Mouse (Mus musculus): ENCODE measurements around the gene Shank1. TPM values are rescaled to one million over a fixed set of nuclear protein-coding genes. Genes with fewer than 3 reads are reported as not detected.

The Shank1 gene
- polyA plus RNA-seq, 1 experiment from 2014 or later = 6.9 TPM

DNA sequence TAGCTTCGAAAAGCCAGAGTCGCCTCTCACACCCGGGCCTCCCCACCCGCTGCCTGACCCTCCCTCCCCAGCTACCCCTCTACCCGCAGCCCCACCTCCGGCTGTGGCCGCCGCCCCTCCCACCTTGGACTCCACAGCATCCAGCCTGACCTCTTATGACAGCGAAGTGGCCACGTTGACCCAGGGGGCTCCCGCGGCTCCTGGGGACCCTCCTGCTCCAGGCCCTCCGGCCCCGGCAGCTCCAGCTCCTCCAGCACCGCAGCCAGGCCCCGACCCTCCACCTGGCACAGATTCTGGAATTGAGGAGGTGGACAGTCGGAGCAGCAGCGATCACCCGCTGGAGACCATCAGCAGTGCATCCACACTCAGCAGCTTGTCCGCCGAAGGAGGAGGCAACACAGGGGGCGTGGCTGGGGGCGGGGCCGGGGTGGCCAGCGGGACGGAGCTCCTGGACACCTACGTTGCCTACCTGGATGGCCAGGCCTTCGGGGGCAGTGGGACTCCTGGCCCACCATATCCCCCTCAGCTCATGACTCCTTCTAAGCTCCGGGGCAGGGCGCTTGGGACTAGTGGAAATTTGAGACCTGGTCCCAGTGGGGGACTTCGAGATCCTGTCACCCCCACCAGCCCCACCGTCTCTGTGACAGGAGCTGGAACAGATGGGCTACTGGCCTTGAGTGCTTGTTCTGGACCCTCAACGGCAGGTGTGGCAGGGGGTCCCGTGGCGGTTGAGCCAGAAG, 43.7 kb downstream of the Shank1 start:
- peaks cover 26% of the 10 kb centered on the region for H3K4me1 ChIP-seq (replicated peaks; ENCODE audit: control insufficient read depth, insufficient read depth, low read length)
- H3K9me3 ChIP-seq (ENCODE audit: control insufficient read depth, low read length) = no peaks in the 10 kb centered on the region
- no peak overlapping the region for H3K9ac ChIP-seq (ENCODE audit: low read depth, low read length)
- DNase-seq (ENCODE audit: low spot score) (peak; percentile 51), ATAC-seq (ENCODE audit: low FRiP score) (no peak)
- no peak overlapping the region for H3K27ac ChIP-seq (ENCODE audit: low read depth, low read length)
- H3K36me3 ChIP-seq (ENCODE audit: control insufficient read depth, insufficient read depth, low read length) = no peaks in the 10 kb centered on the region
- no peak overlapping the region for H3K4me2 ChIP-seq (replicated peaks; ENCODE audit: low read depth, low read length)
- WGBS = 2% methylated on average over 34 of the region's 35 CpGs
- H3K4me3 ChIP-seq (ENCODE audit: low read depth, low read length) = no peak overlapping the region
- H3K27me3 ChIP-seq (ENCODE audit: control insufficient read depth, insufficient read depth, low read length) = peaks cover 76% of the 10 kb centered on the region

DNA sequence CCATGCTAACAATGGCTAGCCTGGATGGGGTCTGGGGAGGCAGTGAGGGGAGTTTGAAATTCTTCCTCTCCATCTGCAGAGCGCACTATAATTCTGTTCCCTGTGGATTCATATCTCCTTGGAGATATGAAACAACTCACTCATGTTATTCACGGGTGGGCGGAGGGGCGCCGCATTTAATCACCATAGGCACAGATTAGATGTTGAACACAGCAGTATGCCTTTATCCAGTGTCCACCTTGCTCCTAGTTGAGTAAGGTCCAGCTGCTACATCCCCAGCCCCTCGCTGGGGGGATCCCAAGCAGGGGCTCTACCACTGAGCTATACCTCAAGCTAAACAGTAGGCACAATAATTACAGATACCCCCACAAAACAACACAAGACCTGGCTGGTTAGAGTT, 45.4 kb downstream of the Shank1 start:
- no peak overlapping the region for H3K9ac ChIP-seq (ENCODE audit: low read depth, low read length)
- H3K27ac ChIP-seq (ENCODE audit: low read depth, low read length) = no peak overlapping the region
- peaks cover 68% of the 10 kb centered on the region for H3K27me3 ChIP-seq (ENCODE audit: control insufficient read depth, insufficient read depth, low read length)
- no peaks in the 10 kb centered on the region for H3K36me3 ChIP-seq (ENCODE audit: control insufficient read depth, insufficient read depth, low read length)
- WGBS = 67% methylated on average over 6 of the region's 6 CpGs
- DNase-seq (ENCODE audit: low spot score) (peak; percentile 7), ATAC-seq (ENCODE audit: low FRiP score) (no peak)
- peaks cover 30% of the 10 kb centered on the region for H3K4me1 ChIP-seq (replicated peaks; ENCODE audit: control insufficient read depth, insufficient read depth, low read length)
- H3K9me3 ChIP-seq (ENCODE audit: control insufficient read depth, low read length) = no peaks in the 10 kb centered on the region
- H3K4me2 ChIP-seq (replicated peaks; ENCODE audit: low read depth, low read length) = no peak overlapping the region
- no peak overlapping the region for H3K4me3 ChIP-seq (ENCODE audit: low read depth, low read length)

DNA sequence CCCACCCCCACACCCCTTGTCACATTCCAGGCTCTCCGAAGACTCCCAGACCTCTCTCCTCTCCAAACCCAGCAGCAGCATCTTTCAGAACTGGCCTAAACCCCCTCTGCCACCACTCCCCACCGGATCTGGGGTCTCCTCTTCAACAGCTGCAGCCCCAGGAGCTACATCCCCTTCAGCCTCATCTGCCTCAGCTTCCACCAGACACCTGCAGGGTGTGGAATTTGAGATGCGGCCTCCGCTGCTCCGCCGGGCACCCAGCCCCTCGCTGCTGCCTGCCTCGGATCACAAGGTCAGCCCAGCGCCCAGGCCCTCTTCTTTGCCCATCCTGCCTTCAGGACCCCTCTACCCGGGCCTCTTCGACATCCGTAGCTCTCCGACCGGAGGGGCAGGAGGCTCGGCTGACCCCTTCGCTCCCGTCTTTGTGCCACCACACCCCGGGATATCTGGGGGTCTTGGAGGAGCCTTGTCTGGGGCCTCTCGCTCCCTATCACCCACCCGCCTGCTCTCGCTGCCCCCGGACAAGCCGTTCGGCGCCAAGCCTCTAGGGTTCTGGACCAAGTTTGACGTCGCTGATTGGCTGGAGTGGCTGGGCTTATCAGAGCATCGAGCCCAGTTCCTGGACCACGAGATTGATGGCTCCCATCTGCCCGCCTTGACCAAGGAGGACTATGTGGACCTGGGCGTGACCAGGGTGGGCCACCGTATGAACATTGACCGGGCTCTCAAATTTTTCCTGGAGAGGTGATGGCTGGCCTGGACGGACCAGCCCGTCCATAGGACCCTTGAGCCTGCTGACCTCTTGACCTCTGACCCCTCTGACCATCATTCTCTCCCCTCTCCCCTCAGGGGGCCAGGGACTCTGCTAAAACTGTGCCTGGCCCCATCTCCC, 46.8 kb downstream of the Shank1 start:
- DNase-seq (ENCODE audit: low spot score) = peak; percentile 43
- no peak for ATAC-seq (ENCODE audit: low FRiP score)
- H3K4me3 ChIP-seq (ENCODE audit: low read depth, low read length) = no peak overlapping the region
- peaks cover 27% of the 10 kb centered on the region for H3K4me1 ChIP-seq (replicated peaks; ENCODE audit: control insufficient read depth, insufficient read depth, low read length)
- no peaks in the 10 kb centered on the region for H3K36me3 ChIP-seq (ENCODE audit: control insufficient read depth, insufficient read depth, low read length)
- H3K27ac ChIP-seq (ENCODE audit: low read depth, low read length) = peak overlapping the region; percentile 2; the same call in 1 of the 2 replicates
- H3K9me3 ChIP-seq (ENCODE audit: control insufficient read depth, low read length) = no peaks in the 10 kb centered on the region
- peaks cover 66% of the 10 kb centered on the region for H3K27me3 ChIP-seq (ENCODE audit: control insufficient read depth, insufficient read depth, low read length)
- peak overlapping the region; percentile 38 for H3K4me2 ChIP-seq (replicated peaks; ENCODE audit: low read depth, low read length)
- 1% methylated on average over 35 of the region's 35 CpGs for WGBS
- H3K9ac ChIP-seq (ENCODE audit: low read depth, low read length) = peak overlapping the region; percentile 44; the same call in 1 of the 2 replicates

DNA sequence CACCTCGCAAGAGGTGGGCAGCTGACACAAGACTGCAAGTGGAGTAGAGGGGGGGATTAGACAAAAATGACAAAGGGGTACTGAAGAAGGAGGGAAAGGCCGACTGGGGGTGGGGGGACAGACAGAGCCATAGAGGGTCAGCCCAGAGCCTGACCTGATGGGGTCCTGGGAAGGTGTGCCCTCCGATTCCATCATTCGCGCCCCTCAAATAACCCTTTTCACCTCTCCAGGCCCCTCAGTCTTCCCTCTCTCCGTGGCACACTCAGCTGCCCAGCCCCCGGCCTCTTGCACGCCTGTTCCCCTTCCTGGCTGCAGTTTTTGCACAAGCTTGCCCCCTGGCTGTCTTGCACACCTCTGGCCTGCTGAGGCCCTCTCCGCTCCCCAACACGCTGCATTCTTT, 47.5 kb downstream of the Shank1 start:
- Histone ChIP-seq H3K27ac (ENCODE audit: low read depth, low read length) (peak overlapping the region; percentile 2; the same call in 1 of the 2 replicates), H3K9me3 (ENCODE audit: control insufficient read depth, low read length) (no peaks in the 10 kb centered on the region), H3K4me2 (replicated peaks; ENCODE audit: low read depth, low read length) (peak overlapping the region; percentile 17; the same call in 1 of the 2 replicates), H3K27me3 (ENCODE audit: control insufficient read depth, insufficient read depth, low read length) (peaks cover 62% of the 10 kb centered on the region), H3K9ac (ENCODE audit: low read depth, low read length) (no peak overlapping the region), H3K36me3 (ENCODE audit: control insufficient read depth, insufficient read depth, low read length) (no peaks in the 10 kb centered on the region), H3K4me3 (ENCODE audit: low read depth, low read length) (no peak overlapping the region), H3K4me1 (replicated peaks; ENCODE audit: control insufficient read depth, insufficient read depth, low read length) (peaks cover 24% of the 10 kb centered on the region)
- DNase-seq (ENCODE audit: low spot score) (peak; percentile 22), ATAC-seq (ENCODE audit: low FRiP score) (no peak)
- 8% methylated on average over 10 of the region's 10 CpGs for WGBS

DNA sequence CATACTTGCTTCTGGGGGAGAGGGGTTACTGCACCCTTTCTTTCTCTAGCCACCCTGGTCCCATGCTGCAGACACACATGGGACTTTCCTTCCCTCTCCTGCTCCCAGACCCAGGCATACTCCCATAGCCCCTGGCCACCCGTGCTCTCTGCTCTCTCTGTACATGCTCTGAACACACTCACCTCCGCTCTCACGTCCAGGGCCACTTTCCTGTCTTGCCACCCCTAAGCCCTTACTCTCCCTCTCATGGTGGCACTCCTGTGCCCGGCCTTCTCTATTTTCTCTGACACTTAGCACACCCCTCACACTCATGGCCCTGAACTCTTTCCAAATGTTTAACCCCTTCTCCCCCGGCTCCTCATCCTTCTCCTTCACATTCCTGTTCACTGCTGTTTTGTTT, 48.0 kb downstream of the Shank1 start:
- peak overlapping the region; percentile 25; the same call in 1 of the 2 replicates for H3K4me2 ChIP-seq (replicated peaks; ENCODE audit: low read depth, low read length)

DNA sequence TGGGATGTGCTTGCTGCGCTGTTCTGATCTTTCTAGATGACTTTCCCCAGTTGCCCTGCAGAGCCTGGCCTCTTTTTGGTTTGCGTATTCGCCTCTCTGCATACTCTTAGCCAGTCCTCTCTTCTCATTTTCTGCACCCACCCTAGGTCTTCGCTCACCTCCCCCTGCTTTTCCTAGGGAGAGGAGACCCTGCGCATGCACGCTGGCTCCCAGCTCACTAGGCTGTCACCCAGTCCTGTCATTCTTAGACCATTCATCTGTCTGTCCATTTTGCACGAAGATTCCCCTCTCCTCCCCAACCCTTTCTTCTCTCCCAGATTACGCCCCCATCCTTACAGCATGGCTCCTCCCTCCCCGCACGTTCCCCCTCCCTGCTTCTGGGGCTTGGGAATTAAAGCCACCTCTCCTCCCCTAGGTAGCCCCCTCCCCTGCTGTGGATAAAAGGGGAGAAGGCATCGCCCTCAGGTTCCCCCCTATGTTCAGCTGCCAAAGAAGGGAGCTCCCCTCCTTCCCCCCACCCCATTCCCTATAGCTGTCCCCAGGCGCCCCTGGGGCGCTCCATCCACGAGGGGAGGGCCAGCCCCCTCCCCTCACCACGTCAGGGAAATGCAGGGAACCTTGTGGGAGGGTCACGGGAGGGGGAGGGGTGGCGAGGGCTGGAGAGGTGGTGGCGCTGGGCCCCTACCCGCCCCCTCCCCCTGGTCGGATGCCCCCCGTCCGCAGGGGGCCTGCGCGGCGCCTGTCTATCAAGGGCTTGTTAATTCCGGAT, 49.0 kb downstream of the Shank1 start:
- H3K4me3 ChIP-seq (ENCODE audit: low read depth, low read length) = peak overlapping the region; percentile 43
- peak overlapping the region; percentile 87 for H3K4me2 ChIP-seq (replicated peaks; ENCODE audit: low read depth, low read length)
- peak overlapping the region; percentile 13; the same call in 1 of the 2 replicates for H3K9ac ChIP-seq (ENCODE audit: low read depth, low read length)
- H3K9me3 ChIP-seq (ENCODE audit: control insufficient read depth, low read length) = no peaks in the 10 kb centered on the region
- WGBS = 3% methylated on average over 21 of the region's 26 CpGs
- ATAC-seq (ENCODE audit: low FRiP score) (peak; percentile 46), DNase-seq (ENCODE audit: low spot score) (peak; percentile 73)
- no peaks in the 10 kb centered on the region for H3K36me3 ChIP-seq (ENCODE audit: control insufficient read depth, insufficient read depth, low read length)
- H3K4me1 ChIP-seq (replicated peaks; ENCODE audit: control insufficient read depth, insufficient read depth, low read length) = peaks cover 18% of the 10 kb centered on the region
- H3K27me3 ChIP-seq (ENCODE audit: control insufficient read depth, insufficient read depth, low read length) = peaks cover 47% of the 10 kb centered on the region
- peak overlapping the region; percentile 77 for H3K27ac ChIP-seq (ENCODE audit: low read depth, low read length)

More for the DNA sequence above, 48.0 kb downstream of the Shank1 start:
- Histone ChIP-seq H3K9ac (ENCODE audit: low read depth, low read length) (no peak overlapping the region), H3K4me1 (replicated peaks; ENCODE audit: control insufficient read depth, insufficient read depth, low read length) (peaks cover 21% of the 10 kb centered on the region), H3K27me3 (ENCODE audit: control insufficient read depth, insufficient read depth, low read length) (peaks cover 57% of the 10 kb centered on the region), H3K4me3 (ENCODE audit: low read depth, low read length) (no peak overlapping the region; the same call in 1 of the 2 replicates), H3K27ac (ENCODE audit: low read depth, low read length) (peak overlapping the region; percentile 47), H3K36me3 (ENCODE audit: control insufficient read depth, insufficient read depth, low read length) (no peaks in the 10 kb centered on the region), H3K9me3 (ENCODE audit: control insufficient read depth, low read length) (no peaks in the 10 kb centered on the region)
- 12% methylated on average over 5 of the region's 5 CpGs for WGBS
- ATAC-seq (ENCODE audit: low FRiP score) = no peak
- peak; percentile 43 for DNase-seq (ENCODE audit: low spot score)

DNA sequence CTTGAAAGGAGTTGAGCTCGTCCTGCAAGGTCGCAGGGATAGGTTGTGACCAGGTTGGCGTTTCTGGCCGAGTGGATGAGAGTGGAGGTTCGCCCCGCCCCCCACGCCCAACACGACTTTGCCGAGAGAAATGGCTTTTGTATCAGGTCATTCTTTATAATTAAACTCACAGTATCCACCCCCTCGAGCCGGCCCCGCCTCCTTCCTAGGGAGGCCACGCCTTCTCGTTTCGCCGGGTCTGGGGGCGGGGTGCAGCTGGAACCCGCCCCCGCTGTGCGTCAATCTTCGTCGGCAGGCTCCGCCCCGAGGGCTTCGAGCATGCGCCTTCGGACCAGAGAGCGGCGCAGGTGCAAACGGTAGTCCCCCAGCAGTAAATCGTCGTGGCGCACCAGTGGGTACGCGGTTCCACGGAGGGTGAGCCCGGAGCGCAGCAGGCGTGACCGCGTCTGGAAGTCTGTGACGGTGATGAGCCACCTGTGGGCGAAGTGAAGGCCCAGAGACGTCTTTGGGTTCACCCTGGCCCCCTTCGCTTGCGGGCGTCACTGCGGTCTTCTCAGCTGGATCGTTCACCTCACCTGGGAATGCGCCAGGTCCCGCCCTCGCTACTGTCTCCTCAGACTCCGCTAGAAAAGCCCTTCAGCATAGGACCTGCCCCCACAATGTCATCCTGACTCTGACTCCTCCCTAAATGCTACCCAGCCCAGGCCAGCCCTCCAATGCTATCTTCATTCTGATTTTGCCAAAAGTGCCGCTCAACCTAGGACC, 50.0 kb downstream of the Shank1 start:
- under 1% methylated on average over 54 of the region's 54 CpGs for WGBS
- peaks cover 37% of the 10 kb centered on the region for H3K27me3 ChIP-seq (ENCODE audit: control insufficient read depth, insufficient read depth, low read length)
- DNase-seq (ENCODE audit: low spot score) = peak; percentile 97
- ATAC-seq (ENCODE audit: low FRiP score) = peak; percentile 75
- peak overlapping the region; percentile 87 for H3K4me2 ChIP-seq (replicated peaks; ENCODE audit: low read depth, low read length)
- H3K9me3 ChIP-seq (ENCODE audit: control insufficient read depth, low read length) = no peaks in the 10 kb centered on the region
- peak overlapping the region; percentile 77 for H3K27ac ChIP-seq (ENCODE audit: low read depth, low read length)
- peak overlapping the region; percentile 57 for H3K9ac ChIP-seq (ENCODE audit: low read depth, low read length)
- H3K36me3 ChIP-seq (ENCODE audit: control insufficient read depth, insufficient read depth, low read length) = no peaks in the 10 kb centered on the region
- peaks cover 18% of the 10 kb centered on the region for H3K4me1 ChIP-seq (replicated peaks; ENCODE audit: control insufficient read depth, insufficient read depth, low read length)
- H3K4me3 ChIP-seq (ENCODE audit: low read depth, low read length) = peak overlapping the region; percentile 43

Measured in hindbrain, embryonic 11.5 days (tissue).